23 mouse cellular contexts compared by ENCODE assay signal in genomic region chr7:125752699-125753325, GRCm38 (mm10). TPM values are rescaled to one million over a fixed set of nuclear protein-coding genes. Genes with fewer than 3 reads are reported as not detected.
A peak's percentile ranks its signal among the peaks of the same experiment; 100 is the strongest.
DNase-seq lines count a peak whose midpoint lies in the region; ATAC-seq lines count a peak whose summit lies in the region.
"Had no signal": no experiment of that assay in that cellular context is flagged by ENCODE, and none has a peak within 500 bp of the region (broad histone marks: within the 10 kb centered on the region; RNA-seq: fewer than 3 reads in every experiment).

No protein-coding gene starts in this region.

- no peak overlapping the region for H3K4me2 ChIP-seq in heart, embryonic 11.5 days
- H3K4me2 ChIP-seq in kidney, embryonic 15.5 days, result no peak overlapping the region
- H3K4me2 ChIP-seq: embryonic facial prominence, embryonic 13.5 days; forebrain, embryonic 12.5 days; hindbrain, embryonic 15.5 days; limb, embryonic 12.5 days; liver, embryonic 11.5 days; midbrain, embryonic 13.5 days had no signal

- 62% methylated on average over 7 of the region's 7 CpGs for WGBS in heart, embryonic 11.5 days (ENCODE audit: insufficient replicate concordance)
- WGBS in kidney, embryonic 15.5 days, result 55% methylated on average over 7 of the region's 7 CpGs

- H3K4me3 ChIP-seq in heart, embryonic 11.5 days (ENCODE audit: low read depth, low read length), result no peak overlapping the region
- no peak overlapping the region for H3K4me3 ChIP-seq in kidney, embryonic 15.5 days (replicated peaks)
- H3K4me3 ChIP-seq: embryonic facial prominence, embryonic 13.5 days; erythroblast, embryonic 14.5 days; forebrain, embryonic 12.5 days; hindbrain, embryonic 15.5 days; limb, embryonic 12.5 days; megakaryocyte, embryonic 14.5 days; midbrain, embryonic 13.5 days had no signal

- H3K4me1 ChIP-seq in heart, embryonic 11.5 days (ENCODE audit: control insufficient read depth, insufficient read depth, low read length), result peaks cover 34% of the 10 kb centered on the region
- H3K4me1 ChIP-seq in kidney, embryonic 15.5 days, result 0 out of 2 replicates have a peak, but pooled peaks cover 3% of the 10 kb centered on the region
- H3K4me1 ChIP-seq: embryonic facial prominence, embryonic 13.5 days; forebrain, embryonic 12.5 days; hindbrain, embryonic 15.5 days; limb, embryonic 12.5 days; midbrain, embryonic 13.5 days had no signal

- H3K9ac ChIP-seq in heart, embryonic 11.5 days (ENCODE audit: low read depth, low read length), result no peak overlapping the region
- H3K9ac ChIP-seq in kidney, embryonic 15.5 days, result no peak overlapping the region
- H3K9ac ChIP-seq: embryonic facial prominence, embryonic 13.5 days; forebrain, embryonic 12.5 days; hindbrain, embryonic 15.5 days; limb, embryonic 12.5 days; liver, postnatal 0 days; midbrain, embryonic 13.5 days had no signal

- peak overlapping the region; percentile 68 for H3K27ac ChIP-seq in heart, embryonic 11.5 days (ENCODE audit: low read depth, low read length)
- no peak overlapping the region for H3K27ac ChIP-seq in kidney, embryonic 15.5 days
- H3K27ac ChIP-seq: embryonic facial prominence, embryonic 13.5 days; forebrain, embryonic 12.5 days; hindbrain, embryonic 15.5 days; limb, embryonic 12.5 days; midbrain, embryonic 13.5 days had no signal

- no peaks in the 10 kb centered on the region for H3K9me3 ChIP-seq in heart, embryonic 11.5 days (replicated peaks; ENCODE audit: control insufficient read depth, low read length)
- H3K9me3 ChIP-seq in kidney, embryonic 15.5 days (replicated peaks), result no peaks in the 10 kb centered on the region
- H3K9me3 ChIP-seq: embryonic facial prominence, embryonic 13.5 days; forebrain, embryonic 12.5 days; hindbrain, embryonic 15.5 days; limb, embryonic 12.5 days; megakaryocyte, embryonic 14.5 days; midbrain, embryonic 13.5 days had no signal

- no peak for DNase-seq in heart, adult 9 months (ENCODE audit: low spot score in 2 of 2)
- DNase-seq in kidney, postnatal 14 days, result no peak
- peak; percentile 61 for DNase-seq in adrenal gland, adult 8-10 months
- peak; percentile 49 to 59 for DNase-seq in adrenal gland, postnatal 36 days
- DNase-seq in layer of hippocampus, adult 11-12 months (ENCODE audit: low spot score), result no peak
- DNase-seq: cerebellum, adult 11-12 months; cerebellum, postnatal 36 days; embryo, embryonic 11 days; gastrocnemius, postnatal 25 days; kidney, postnatal 36 days; liver, postnatal 0 days; right cerebral cortex, postnatal 14 days; spleen, adult 18-20 months had no signal

- no peak; the same call in 1 of the 2 replicates for ATAC-seq in heart, embryonic 11.5 days (replicated peaks; ENCODE audit: insufficient number of reproducible peaks, low FRiP score, low TSS enrichment)
- ATAC-seq in kidney, embryonic 15.5 days (replicated peaks; ENCODE audit: low FRiP score), result 0 out of 2 replicates have a peak, but pooled peaks have one; percentile 56
- ATAC-seq: liver, postnatal 0 days; midbrain, embryonic 13.5 days had no signal

- no peaks in the 10 kb centered on the region for H3K36me3 ChIP-seq in heart, embryonic 11.5 days (ENCODE audit: control insufficient read depth, insufficient read depth, low read length)
- H3K36me3 ChIP-seq in kidney, embryonic 15.5 days, result no peaks in the 10 kb centered on the region
- H3K36me3 ChIP-seq: hindbrain, embryonic 15.5 days; midbrain, embryonic 13.5 days had no signal

- no peaks in the 10 kb centered on the region for H3K27me3 ChIP-seq in heart, embryonic 11.5 days (ENCODE audit: control insufficient read depth, insufficient read depth, low read length)
- no peaks in the 10 kb centered on the region for H3K27me3 ChIP-seq in kidney, embryonic 15.5 days
- H3K27me3 ChIP-seq: embryonic facial prominence, embryonic 13.5 days; forebrain, embryonic 12.5 days; hindbrain, embryonic 15.5 days; limb, embryonic 12.5 days; megakaryocyte, embryonic 14.5 days; midbrain, embryonic 13.5 days had no signal

RNA-seq across cellular contexts. Expression of gene D430042O09Rik, which starts 45.1 kb away (rescaled TPM):
- polyA plus RNA-seq in heart, embryonic 11.5 days (2014; fragmentation: Nextera tagmentation; extraction: Ambion mirVana), result 8.7 and 9.4 TPM in 2 replicates
- polyA plus RNA-seq in kidney, embryonic 15.5 days (2015; fragmentation: Nextera tagmentation; extraction: Ambion mirVana), result 9.3 and 10.1 TPM in 2 replicates
- 10 to 100 TPM; 29.6 to 39.5 (median 34.4) TPM for total RNA-seq in adrenal gland, adult 8-10 months (2022)
- 10 to 100 TPM; 23.2 to 25.4 TPM for total RNA-seq in adrenal gland, postnatal 36 days (2021)

RNA-seq across cellular contexts. Expression of gene Gtf3c1, which starts 45.2 kb away (rescaled TPM):
- polyA plus RNA-seq in heart, embryonic 11.5 days (2014; fragmentation: Nextera tagmentation; extraction: Ambion mirVana), result 32.1 and 33.2 TPM in 2 replicates
- polyA plus RNA-seq in kidney, embryonic 15.5 days (2015; fragmentation: Nextera tagmentation; extraction: Ambion mirVana), result 28.2 and 30.6 TPM in 2 replicates
- total RNA-seq in adrenal gland, adult 8-10 months (2022), result 10 to 100 TPM; 72.8 to 86.8 (median 78.4) TPM
- total RNA-seq in adrenal gland, postnatal 36 days (2021), result 10 to 100 TPM; 70.2 to 72.3 TPM

Comparison
In these comparisons a context has a peak if more than half of its experiments do, and no peak if none do; other contexts are left out.
1. DNase-seq: peak in adrenal gland, adult 8-10 months (single experiment) and adrenal gland, postnatal 36 days (2 of 2); none in heart, adult 9 months (0 of 2), kidney, postnatal 14 days (single experiment) and layer of hippocampus, adult 11-12 months (single experiment).